Mouse (Mus musculus) CH12.LX (cell line): ENCODE results near the gene Odf3l2. TPM values are rescaled to one million over a fixed set of nuclear protein-coding genes. Genes with fewer than 3 reads are reported as not detected.

ENCODE experiments used
- DNase-seq: peaks from one replicate; pipeline ENCODE4 v3.0.0-alpha.2; 2013; ENCODE audit errors: extremely low read depth
- H3K27ac ChIP-seq: 2 replicates; pipeline ENCODE4 v1.5.1; 2012; ENCODE audit warnings: low read depth, mild to moderate bottlenecking, control low read depth, moderate library complexity; ENCODE audit not compliant: insufficient read depth
- H3K27me3 ChIP-seq: replicated peaks from 2 replicates; pipeline ENCODE3; 2012; ENCODE audit warnings: inconsistent platforms
- H3K36me3 ChIP-seq, 2 experiments: replicated peaks in 1 of 2; 2 replicates each; pipeline versions ENCODE3 to v1.6.1; 2012; ENCODE audit warnings: inconsistent platforms in 1 of 2, low read length in 1 of 2, mild to moderate bottlenecking in 1 of 2, mixed read lengths in 1 of 2, moderate library complexity in 1 of 2; ENCODE audit not compliant: control insufficient read depth in 1 of 2, insufficient read depth in 1 of 2
- H3K4me1 ChIP-seq, 2 experiments: 2 replicates each; pipeline ENCODE4 v1.6.1; 2012; ENCODE audit warnings: inconsistent platforms in 1 of 2, moderate library complexity in 1 of 2; ENCODE audit not compliant: insufficient read depth in 2 of 2, control insufficient read depth in 1 of 2
- H3K4me2 ChIP-seq: 2 replicates; pipeline ENCODE4 v1.6.1; 2012; ENCODE audit warnings: low read depth, mild to moderate bottlenecking, control low read depth; ENCODE audit not compliant: poor library complexity, insufficient read depth, severe bottlenecking
- H3K4me3 ChIP-seq, 3 experiments: fragments of 150-350 bp in 1 of 3; sonication (generic) in 1 of 3; replicated peaks in 1 of 3; 2 replicates each; pipeline versions ENCODE3 to v1.5.1; 2011 to 2012; ENCODE audit warnings: low read depth in 2 of 3, low read length in 2 of 3, mild to moderate bottlenecking in 2 of 3, moderate library complexity in 2 of 3, control low read depth in 1 of 3, improper control_type of control experiment in 1 of 3, inconsistent platforms in 1 of 3, mixed read lengths in 1 of 3; ENCODE audit not compliant: poor library complexity in 1 of 3
- H3K79me2 ChIP-seq: replicated peaks from 2 replicates; pipeline ENCODE4 v1.6.1; 2012; ENCODE audit warnings: mild to moderate bottlenecking, moderate library complexity; ENCODE audit not compliant: control insufficient read depth, poor library complexity, insufficient read depth, severe bottlenecking; ENCODE audit errors: extremely low read depth
- H3K9ac ChIP-seq: 2 replicates; pipeline ENCODE4 v1.6.1; 2012; ENCODE audit warnings: low read depth, mild to moderate bottlenecking, control low read depth, moderate library complexity; ENCODE audit not compliant: insufficient read depth
- H3K9me3 ChIP-seq: replicated peaks from 2 replicates; pipeline ENCODE3; 2012; ENCODE audit warnings: low read length, inconsistent platforms, mixed read lengths
- BHLHE40 ChIP-seq: IDR thresholded peaks from 2 replicates; pipeline ENCODE4 v1.6.1; 2011; ENCODE audit warnings: mild to moderate bottlenecking, low read depth, low read length, improper control_type of control experiment
- CTCF ChIP-seq, 2 experiments: IDR thresholded peaks in 1 of 2; conservative IDR thresholded peaks in 1 of 2; 2 replicates each; pipeline ENCODE4 v1.5.1; 2011 to 2012; ENCODE audit warnings: low read depth in 2 of 2, low read length in 2 of 2, improper control_type of control experiment in 1 of 2, inconsistent platforms in 1 of 2, mild to moderate bottlenecking in 1 of 2, moderate library complexity in 1 of 2
- EP300 ChIP-seq: IDR thresholded peaks from 2 replicates; pipeline ENCODE4 v1.6.1; 2011; ENCODE audit warnings: low read length, improper control_type of control experiment
- HCFC1 ChIP-seq: IDR thresholded peaks from 2 replicates; pipeline ENCODE4 v1.6.1; 2012; ENCODE audit warnings: low read depth, mild to moderate bottlenecking, inconsistent platforms, low read length, improper control_type of control experiment
- IRF4 ChIP-seq: IDR thresholded peaks from 2 replicates; pipeline ENCODE4 v1.6.1; 2014; ENCODE audit warnings: low read depth, mild to moderate bottlenecking, inconsistent platforms, low read length, improper control_type of control experiment
- JUN ChIP-seq: IDR thresholded peaks from 2 replicates; pipeline ENCODE4 v1.6.1; 2011; ENCODE audit warnings: low read depth, mild to moderate bottlenecking, low read length, improper control_type of control experiment, moderate library complexity; ENCODE audit not compliant: insufficient read depth
- JUND ChIP-seq: conservative IDR thresholded peaks from 2 replicates; pipeline ENCODE4 v1.6.1; 2011; ENCODE audit warnings: low read depth, low read length, improper control_type of control experiment
- MEF2A ChIP-seq: IDR thresholded peaks from 2 replicates; pipeline ENCODE4 v1.6.1; 2014; ENCODE audit warnings: low read depth, mild to moderate bottlenecking, inconsistent platforms, low read length, improper control_type of control experiment, borderline replicate concordance
- NELFE ChIP-seq: IDR thresholded peaks from 2 replicates; pipeline ENCODE4 v1.6.1; 2011; ENCODE audit warnings: low read depth, low read length, improper control_type of control experiment
- NRF1 ChIP-seq: IDR thresholded peaks from 2 replicates; pipeline ENCODE4 v1.6.1; 2014; ENCODE audit warnings: low read depth, mild to moderate bottlenecking, inconsistent platforms, low read length, improper control_type of control experiment, moderate library complexity
- RAD21 ChIP-seq: IDR thresholded peaks from 2 replicates; pipeline ENCODE4 v1.6.1; 2011; ENCODE audit warnings: low read depth, mild to moderate bottlenecking, low read length, improper control_type of control experiment, moderate library complexity
- SIN3A ChIP-seq: IDR thresholded peaks from 2 replicates; pipeline ENCODE4 v1.6.1; 2012; ENCODE audit warnings: low read length, improper control_type of control experiment, inconsistent platforms
- SMC3 ChIP-seq: IDR thresholded peaks from 2 replicates; pipeline ENCODE4 v1.6.1; 2011; ENCODE audit warnings: low read depth, low read length, improper control_type of control experiment
- UBTF ChIP-seq: IDR thresholded peaks from 2 replicates; pipeline ENCODE4 v1.6.1; 2012; ENCODE audit warnings: low read depth, mild to moderate bottlenecking, inconsistent platforms, low read length, improper control_type of control experiment, moderate library complexity
- USF2 ChIP-seq: conservative IDR thresholded peaks from 2 replicates; pipeline ENCODE4 v1.6.1; 2011; ENCODE audit warnings: low read depth, low read length, improper control_type of control experiment
- ZC3H11A ChIP-seq: IDR thresholded peaks from 2 replicates; pipeline ENCODE4 v1.6.1; 2012; ENCODE audit warnings: low read depth, mild to moderate bottlenecking, inconsistent platforms, low read length, improper control_type of control experiment
- ZKSCAN1 ChIP-seq: IDR thresholded peaks from 2 replicates; pipeline ENCODE4 v1.6.1; 2012; ENCODE audit warnings: low read depth, inconsistent platforms, low read length, improper control_type of control experiment, borderline replicate concordance
- dilution Hi-C: fragments of 300-500 bp; cut with MboI; formaldehyde crosslinking; loops from 2 replicates; pipeline ENCODE4 v1.14.3; 2020; ENCODE audit warnings: low sequenced_read_pairs; ENCODE audit not compliant: extremely low pct_unique_long_range_greater_than_20kb, extremely low pct_ligation_motif_present
- in situ Hi-C: fragments of 300-500 bp; cut with MboI; formaldehyde crosslinking; loops from 3 replicates; pipeline ENCODE4 v1.14.3; 2019; ENCODE audit warnings: low sequenced_read_pairs, low pct_ligation_motif_present, low pct_unique_long_range_greater_than_20kb, mixed read lengths
- polyA plus RNA-seq: library from polyadenylated mRNA; unstranded; fragments of >175 nt; gene quantifications from 2 replicates; pipeline ENCODE4 v1.2.1, GENCODE M21; 2012; ENCODE audit warnings: low read depth; ENCODE audit not compliant: insufficient read length
- total RNA-seq, 2 experiments: library from RNA; depleted of rRNA; stranded (reverse); fragments of 300-350 nt in 1 of 2; fragments of >200 nt in 1 of 2; gene quantifications; 2 replicates each; pipeline ENCODE4 v1.2.3; 2012 to 2014

The Odf3l2 gene
- total and polyA plus RNA-seq, 3 experiments: not detected

DNA sequence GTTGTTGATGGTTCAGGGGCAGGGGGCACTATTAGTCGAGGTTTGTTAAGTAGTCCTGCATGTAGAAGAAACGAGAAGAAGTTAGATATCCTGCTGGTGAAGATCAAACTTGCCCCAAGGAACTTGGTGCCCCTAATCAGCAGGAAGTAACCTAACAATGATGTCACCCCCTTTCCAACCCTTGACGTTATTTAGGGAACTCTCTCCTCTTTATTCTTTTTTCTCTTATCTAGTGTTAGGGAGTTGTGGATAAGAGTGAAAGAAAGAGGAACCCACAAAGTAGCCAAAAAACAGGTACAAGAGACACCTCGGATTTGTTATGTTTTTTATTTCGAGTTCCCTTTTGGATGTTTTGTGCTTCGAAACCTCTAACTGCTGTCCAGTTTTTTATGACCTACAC is 51.4 kb downstream of the Odf3l2 start:
- peaks cover 7 to 12% of the 10 kb centered on the region in 2 experiments for H3K4me1 ChIP-seq
- H3K79me2 ChIP-seq: no peaks in the 10 kb centered on the region
- H3K36me3 ChIP-seq: no peaks in the 10 kb centered on the region
- no peak for DNase-seq
- no peak overlapping the region for H3K4me2 ChIP-seq
- dilution Hi-C loops: no loop called here
- no peak overlapping the region for H3K4me3 ChIP-seq
- in situ Hi-C loops: no loop called here
- H3K9ac ChIP-seq: no peak overlapping the region
- TF ChIP-seq NRF1 (no peak), ZKSCAN1 (no peak), JUND (no peak), EP300 (no peak), USF2 (no peak), JUN (no peak)
- peaks cover 6% of the 10 kb centered on the region for H3K9me3 ChIP-seq
- H3K27me3 ChIP-seq: peaks cover 49% of the 10 kb centered on the region
- H3K27ac ChIP-seq: no peak overlapping the region

DNA sequence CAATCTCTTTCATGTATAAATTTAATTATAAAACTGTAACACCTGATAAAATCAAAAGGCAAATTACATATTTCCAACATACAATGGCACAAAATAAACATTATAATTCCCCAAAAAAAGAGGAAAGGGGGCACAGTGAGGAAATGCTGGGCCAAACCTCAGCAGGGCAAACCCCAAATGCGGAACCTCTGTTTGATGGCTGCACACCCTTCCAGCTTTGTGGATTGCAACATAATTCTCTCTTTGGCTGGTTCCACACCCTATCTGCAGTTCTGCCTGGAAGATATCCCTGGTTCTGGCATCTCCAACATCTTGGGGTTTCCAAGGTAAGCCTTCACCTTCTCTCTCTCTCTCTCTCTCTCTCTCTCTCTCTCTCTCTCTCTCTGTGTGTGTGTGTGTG is 54.8 kb downstream of the Odf3l2 start:
- in situ Hi-C loops: no loop called here

More for the DNA sequence above, 54.8 kb downstream of the Odf3l2 start:
- no peak overlapping the region for H3K9ac ChIP-seq
- peaks cover 32% of the 10 kb centered on the region for H3K27me3 ChIP-seq
- TF ChIP-seq BHLHE40: no peak
- no peak for TF ChIP-seq CTCF (conservative IDR thresholded peaks at IDR 0.05 in 1 of 2, IDR thresholded peaks at IDR 0.05 in 1 of 2; ENCODE audit: low read depth in 2 of 2, low read length in 2 of 2)
- TF ChIP-seq RAD21: no peak
- no peak for TF ChIP-seq UBTF
- TF ChIP-seq NRF1: no peak
- TF ChIP-seq ZC3H11A: no peak
- no peak for TF ChIP-seq SIN3A
- TF ChIP-seq HCFC1: no peak
- no peak for TF ChIP-seq IRF4
- no peak for TF ChIP-seq SMC3
- TF ChIP-seq NELFE: no peak
- TF ChIP-seq MEF2A: no peak
- TF ChIP-seq, all 38 proteins: peak for 0
- H3K9me3 ChIP-seq: peaks cover 6% of the 10 kb centered on the region
- H3K4me3 ChIP-seq: no peak overlapping the region
- DNase-seq: no peak
- no peaks in the 10 kb centered on the region for H3K36me3 ChIP-seq
- H3K4me2 ChIP-seq: no peak overlapping the region
- dilution Hi-C loops: no loop called here
- no peaks in the 10 kb centered on the region for H3K79me2 ChIP-seq
- no peak overlapping the region for H3K27ac ChIP-seq
- peaks cover 3 to 14% of the 10 kb centered on the region in 2 experiments; a peak in 2 of 4 replicates for H3K4me1 ChIP-seq

Other genes with a start within 250 kb of the Odf3l2 start
Only the 20 nearest of the 24 such genes appear.
- not detected in 2 replicates for gene Vmn2r83, start 177.0 kb downstream of the Odf3l2 start, total RNA-seq (2012; rRNA removed)
- not detected in 2 replicates for gene Vmn2r83, start 177.0 kb downstream of the Odf3l2 start, total RNA-seq (2014; rRNA removed)
- gene Vmn2r83, start 177.0 kb downstream of the Odf3l2 start, polyA plus RNA-seq: not detected in 2 replicates
- 11.8 and 19.3 TPM in 2 replicates for gene Plpp2, start 111.9 kb downstream of the Odf3l2 start, total RNA-seq (2012; rRNA removed)
- gene Plpp2, start 111.9 kb downstream of the Odf3l2 start, total RNA-seq (2014; rRNA removed): 10.6 and 11.5 TPM in 2 replicates
- 13.9 and 14.5 TPM in 2 replicates for gene Plpp2, start 111.9 kb downstream of the Odf3l2 start, polyA plus RNA-seq
- 26.7 and 27.8 TPM in 2 replicates for gene Mier2, start 90.5 kb downstream of the Odf3l2 start, total RNA-seq (2012; rRNA removed)
- 20.7 and 22.4 TPM in 2 replicates for gene Mier2, start 90.5 kb downstream of the Odf3l2 start, total RNA-seq (2014; rRNA removed)
- 25.5 and 30.2 TPM in 2 replicates for gene Mier2, start 90.5 kb downstream of the Odf3l2 start, polyA plus RNA-seq
- gene Theg, start 58.4 kb downstream of the Odf3l2 start, total RNA-seq (2012; rRNA removed): not detected in 2 replicates
- gene Theg, start 58.4 kb downstream of the Odf3l2 start, total RNA-seq (2014; rRNA removed): not detected in 2 replicates
- gene Theg, start 58.4 kb downstream of the Odf3l2 start, polyA plus RNA-seq: not detected in 2 replicates
- 0.04 TPM in 1 of 2 replicates, not detected in the other for gene C2cd4c, start 31.7 kb downstream of the Odf3l2 start, total RNA-seq (2012; rRNA removed)
- gene C2cd4c, start 31.7 kb downstream of the Odf3l2 start, total RNA-seq (2014; rRNA removed): not detected in 2 replicates
- gene C2cd4c, start 31.7 kb downstream of the Odf3l2 start, polyA plus RNA-seq: not detected in 2 replicates
- gene Shc2, start 7.8 kb downstream of the Odf3l2 start, total RNA-seq (2012; rRNA removed): not detected in 2 replicates
- not detected in 2 replicates for gene Shc2, start 7.8 kb downstream of the Odf3l2 start, total RNA-seq (2014; rRNA removed)
- gene Shc2, start 7.8 kb downstream of the Odf3l2 start, polyA plus RNA-seq: not detected in 2 replicates
- 62.4 and 110 TPM in 2 replicates for gene Madcam1, start 18.8 kb upstream of the Odf3l2 start, total RNA-seq (2012; rRNA removed)
- gene Madcam1, start 18.8 kb upstream of the Odf3l2 start, total RNA-seq (2014; rRNA removed): 55.4 and 61.9 TPM in 2 replicates
- gene Madcam1, start 18.8 kb upstream of the Odf3l2 start, polyA plus RNA-seq: 167 and 171 TPM in 2 replicates
- gene Tpgs1, start 23.6 kb upstream of the Odf3l2 start, total RNA-seq (2012; rRNA removed): 33.7 and 58.9 TPM in 2 replicates
- 34.4 and 42.8 TPM in 2 replicates for gene Tpgs1, start 23.6 kb upstream of the Odf3l2 start, total RNA-seq (2014; rRNA removed)
- gene Tpgs1, start 23.6 kb upstream of the Odf3l2 start, polyA plus RNA-seq: 42.0 and 44.5 TPM in 2 replicates
- 335 and 348 TPM in 2 replicates for gene Cdc34, start 36.5 kb upstream of the Odf3l2 start, total RNA-seq (2012; rRNA removed)
- 323 and 331 TPM in 2 replicates for gene Cdc34, start 36.5 kb upstream of the Odf3l2 start, total RNA-seq (2014; rRNA removed)
- 314 and 354 TPM in 2 replicates for gene Cdc34, start 36.5 kb upstream of the Odf3l2 start, polyA plus RNA-seq
- 0.17 and 0.67 TPM in 2 replicates for gene Gzmm, start 43.3 kb upstream of the Odf3l2 start, total RNA-seq (2012; rRNA removed)
- gene Gzmm, start 43.3 kb upstream of the Odf3l2 start, total RNA-seq (2014; rRNA removed): 0.45 and 0.59 TPM in 2 replicates
- gene Gzmm, start 43.3 kb upstream of the Odf3l2 start, polyA plus RNA-seq: 0.30 and 0.73 TPM in 2 replicates
- 312 and 421 TPM in 2 replicates for gene Bsg, start 58.8 kb upstream of the Odf3l2 start, total RNA-seq (2012; rRNA removed)
- gene Bsg, start 58.8 kb upstream of the Odf3l2 start, total RNA-seq (2014; rRNA removed): 617 and 710 TPM in 2 replicates
- 358 and 360 TPM in 2 replicates for gene Bsg, start 58.8 kb upstream of the Odf3l2 start, polyA plus RNA-seq
- gene Hcn2, start 70.9 kb upstream of the Odf3l2 start, total RNA-seq (2012; rRNA removed): 1.8 and 2.2 TPM in 2 replicates
- 0.21 and 0.23 TPM in 2 replicates for gene Hcn2, start 70.9 kb upstream of the Odf3l2 start, total RNA-seq (2014; rRNA removed)
- 0.23 and 0.44 TPM in 2 replicates for gene Hcn2, start 70.9 kb upstream of the Odf3l2 start, polyA plus RNA-seq
- gene Polrmt, start 100.8 kb upstream of the Odf3l2 start, total RNA-seq (2012; rRNA removed): 50.1 and 50.5 TPM in 2 replicates
- 13.5 and 18.1 TPM in 2 replicates for gene Polrmt, start 100.8 kb upstream of the Odf3l2 start, total RNA-seq (2014; rRNA removed)
- gene Polrmt, start 100.8 kb upstream of the Odf3l2 start, polyA plus RNA-seq: 40.2 and 49.0 TPM in 2 replicates
- gene Fgf22, start 109.3 kb upstream of the Odf3l2 start, total RNA-seq (2012; rRNA removed): not detected in 2 replicates
- gene Fgf22, start 109.3 kb upstream of the Odf3l2 start, total RNA-seq (2014; rRNA removed): not detected in 2 replicates
- not detected in 2 replicates for gene Fgf22, start 109.3 kb upstream of the Odf3l2 start, polyA plus RNA-seq
- 67.9 and 74.8 TPM in 2 replicates for gene Rnf126, start 121.2 kb upstream of the Odf3l2 start, total RNA-seq (2012; rRNA removed)
- gene Rnf126, start 121.2 kb upstream of the Odf3l2 start, total RNA-seq (2014; rRNA removed): 28.9 and 32.4 TPM in 2 replicates
- 90.7 and 112 TPM in 2 replicates for gene Rnf126, start 121.2 kb upstream of the Odf3l2 start, polyA plus RNA-seq
- 0.25 TPM in 2 replicates for gene Fstl3, start 131.5 kb upstream of the Odf3l2 start, total RNA-seq (2012; rRNA removed)
- gene Fstl3, start 131.5 kb upstream of the Odf3l2 start, total RNA-seq (2014; rRNA removed): not detected in 2 replicates
- not detected in 2 replicates for gene Fstl3, start 131.5 kb upstream of the Odf3l2 start, polyA plus RNA-seq
- 0.08 and 0.21 TPM in 2 replicates for gene Prss57, start 145.2 kb upstream of the Odf3l2 start, total RNA-seq (2012; rRNA removed)
- gene Prss57, start 145.2 kb upstream of the Odf3l2 start, total RNA-seq (2014; rRNA removed): not detected in 2 replicates
- gene Prss57, start 145.2 kb upstream of the Odf3l2 start, polyA plus RNA-seq: not detected in 2 replicates
- 3.1 and 5.3 TPM in 2 replicates for gene Palm, start 147.8 kb upstream of the Odf3l2 start, total RNA-seq (2012; rRNA removed)
- gene Palm, start 147.8 kb upstream of the Odf3l2 start, total RNA-seq (2014; rRNA removed): 0.36 and 0.78 TPM in 2 replicates
- 1.5 and 2.5 TPM in 2 replicates for gene Palm, start 147.8 kb upstream of the Odf3l2 start, polyA plus RNA-seq
- gene Misp, start 175.3 kb upstream of the Odf3l2 start, total RNA-seq (2012; rRNA removed): not detected in 2 replicates
- gene Misp, start 175.3 kb upstream of the Odf3l2 start, total RNA-seq (2014; rRNA removed): not detected in 2 replicates
- not detected in 2 replicates for gene Misp, start 175.3 kb upstream of the Odf3l2 start, polyA plus RNA-seq
- 252 and 284 TPM in 2 replicates for gene Ptbp1, start 208.7 kb upstream of the Odf3l2 start, total RNA-seq (2012; rRNA removed)
- gene Ptbp1, start 208.7 kb upstream of the Odf3l2 start, total RNA-seq (2014; rRNA removed): 261 and 284 TPM in 2 replicates
- gene Ptbp1, start 208.7 kb upstream of the Odf3l2 start, polyA plus RNA-seq: 482 and 497 TPM in 2 replicates